Mouse (Mus musculus) adrenal gland, adult (tissue): ENCODE measurements around the gene Lamb2.

Experiments
- DNase-seq, 2 experiments: peaks; one replicate each; pipeline ENCODE4 v3.0.0; 2022 to 2023; ENCODE audit warnings: low spot score in 1 of 2; ENCODE audit not compliant: inconsistent age in 2 of 2

The Lamb2 gene

GRCm38 (mm10) chr9:108490559-108491285 is 11.2 kb downstream of the Lamb2 start, which contains the start of gene Usp19:
Usp19 (plus strand) TSS chr9:108490602.
- DNase-seq = peak; percentile 97 to 98

DNA sequence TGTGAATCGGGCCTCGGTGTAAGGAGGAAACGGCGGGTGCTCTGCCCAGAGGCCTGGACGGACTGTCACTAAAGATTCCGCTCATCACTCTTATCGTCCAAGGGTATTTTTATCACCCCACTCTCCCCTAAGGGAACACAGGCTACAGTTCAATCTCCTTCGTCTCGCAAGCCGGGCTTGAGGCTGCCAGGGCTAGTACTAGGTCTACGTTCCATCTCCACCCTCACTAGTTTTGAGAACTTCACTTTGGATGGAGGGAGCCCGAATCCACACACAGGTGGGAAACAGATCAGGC is 11.7 kb downstream of the Lamb2 start:
- no peak for DNase-seq

DNA sequence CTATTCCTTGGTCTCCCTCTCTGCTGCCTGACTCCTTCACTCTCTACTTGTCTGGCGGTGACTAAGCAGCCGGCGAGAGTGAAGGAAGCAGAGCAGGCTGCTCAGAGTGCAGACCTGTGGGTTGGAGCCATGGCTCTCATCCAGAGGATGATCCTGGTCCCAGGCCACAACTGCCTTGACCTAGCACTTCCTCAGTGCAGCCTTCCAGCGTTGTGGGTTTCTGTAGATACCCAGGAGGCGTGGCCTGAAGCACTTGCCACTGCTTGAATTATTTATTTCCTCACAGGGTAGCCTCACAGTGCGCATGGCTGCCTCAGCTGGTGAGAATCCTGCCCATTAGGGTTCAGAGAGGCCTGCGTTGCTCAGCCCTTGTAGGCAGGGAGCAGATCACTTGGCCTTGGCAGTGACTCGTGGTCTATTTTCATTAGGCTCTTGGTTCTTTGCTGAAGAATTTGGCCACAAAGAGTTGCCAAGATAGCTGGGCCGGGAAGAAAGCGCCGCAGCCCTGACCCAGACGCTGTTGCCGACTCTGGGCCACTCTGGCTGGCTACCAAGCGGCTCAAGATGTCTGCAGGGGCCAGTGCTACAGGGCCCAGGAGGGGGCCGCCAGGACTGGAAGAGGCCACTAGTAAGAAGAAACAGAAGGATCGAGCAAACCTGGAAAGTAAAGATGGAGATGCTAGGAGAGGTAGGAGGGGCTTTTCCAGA is 12.7 kb downstream of the Lamb2 start:
- peak; percentile 93 to 95 for DNase-seq

GRCm38 (mm10) chr9:108493246-108493645 is 13.7 kb downstream of the Lamb2 start:
- no peak for DNase-seq

DNA sequence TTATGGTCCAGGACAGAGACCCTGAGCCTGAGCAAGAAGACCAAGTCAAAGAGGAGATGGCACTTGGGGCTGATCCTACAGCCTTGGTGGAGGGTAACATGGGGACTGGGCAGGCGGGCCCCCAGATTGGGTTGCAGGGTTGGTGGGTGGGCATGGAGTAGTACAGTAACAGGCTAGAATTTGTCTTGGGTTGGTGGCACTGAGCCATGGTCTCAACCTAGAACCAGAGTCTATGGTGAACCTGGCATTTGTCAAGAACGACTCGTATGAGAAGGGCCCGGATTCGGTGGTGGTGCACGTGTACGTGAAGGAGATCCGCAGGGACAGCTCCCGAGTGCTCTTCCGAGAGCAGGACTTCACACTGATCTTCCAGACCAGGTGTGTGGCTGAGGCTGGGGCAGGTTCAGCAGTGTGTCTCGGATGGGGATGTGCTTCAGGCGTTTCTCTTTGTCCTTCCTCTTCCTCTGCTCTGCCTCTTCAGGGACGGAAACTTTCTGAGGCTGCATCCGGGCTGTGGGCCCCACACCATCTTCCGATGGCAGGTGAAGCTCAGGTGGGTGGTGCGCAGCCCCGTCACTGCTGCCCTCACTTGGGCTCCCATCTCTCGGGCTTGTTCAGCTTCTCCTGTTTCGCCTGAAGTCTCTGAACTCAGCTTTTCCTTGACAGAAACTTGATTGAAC is 14.8 kb downstream of the Lamb2 start:
- no peak for DNase-seq

DNA sequence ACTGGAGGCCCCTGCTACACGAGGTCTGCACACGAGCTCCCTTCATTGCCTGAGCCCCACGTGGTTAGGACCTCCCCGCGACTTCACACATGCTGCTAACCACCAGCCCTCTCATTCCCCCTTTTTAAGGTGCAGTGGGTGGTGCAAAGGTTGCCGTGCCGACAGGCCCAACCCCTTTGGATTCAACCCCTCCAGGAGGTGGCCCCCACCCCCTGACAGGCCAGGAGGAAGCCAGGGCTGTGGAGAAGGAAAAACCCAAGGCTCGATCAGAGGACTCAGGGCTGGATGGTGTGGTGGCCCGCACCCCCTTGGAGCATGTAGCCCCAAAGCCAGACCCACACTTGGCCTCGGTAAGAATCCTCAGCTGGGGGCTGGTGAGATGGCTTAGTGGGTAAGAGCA is 15.4 kb downstream of the Lamb2 start:
- DNase-seq = no peak

DNA sequence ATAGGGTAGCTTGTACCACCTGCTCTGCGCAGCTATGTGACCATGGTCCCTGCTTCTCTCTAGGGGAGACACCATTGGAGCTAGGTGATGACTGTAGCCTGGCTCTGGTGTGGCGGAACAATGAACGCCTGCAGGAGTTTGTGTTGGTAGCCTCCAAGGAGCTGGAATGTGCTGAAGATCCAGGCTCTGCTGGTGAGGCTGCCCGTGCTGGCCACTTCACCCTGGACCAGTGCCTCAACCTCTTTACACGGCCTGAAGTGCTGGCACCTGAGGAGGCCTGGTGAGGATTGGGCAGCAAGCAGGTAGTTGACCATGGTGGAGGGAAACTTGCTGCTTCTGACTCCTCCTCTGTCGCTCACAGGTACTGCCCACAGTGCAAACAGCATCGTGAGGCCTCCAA is 19.7 kb downstream of the Lamb2 start:
- DNase-seq = no peak

GRCm38 (mm10) chr9:108499943-108500342 is 20.4 kb downstream of the Lamb2 start:
- DNase-seq = no peak

- DNase-seq = peak in 1 of 2 experiments; percentile 12
These were observed 27.4 kb downstream of the Lamb2 start for GRCm38 (mm10) chr9:108506901-108507300.

DNA sequence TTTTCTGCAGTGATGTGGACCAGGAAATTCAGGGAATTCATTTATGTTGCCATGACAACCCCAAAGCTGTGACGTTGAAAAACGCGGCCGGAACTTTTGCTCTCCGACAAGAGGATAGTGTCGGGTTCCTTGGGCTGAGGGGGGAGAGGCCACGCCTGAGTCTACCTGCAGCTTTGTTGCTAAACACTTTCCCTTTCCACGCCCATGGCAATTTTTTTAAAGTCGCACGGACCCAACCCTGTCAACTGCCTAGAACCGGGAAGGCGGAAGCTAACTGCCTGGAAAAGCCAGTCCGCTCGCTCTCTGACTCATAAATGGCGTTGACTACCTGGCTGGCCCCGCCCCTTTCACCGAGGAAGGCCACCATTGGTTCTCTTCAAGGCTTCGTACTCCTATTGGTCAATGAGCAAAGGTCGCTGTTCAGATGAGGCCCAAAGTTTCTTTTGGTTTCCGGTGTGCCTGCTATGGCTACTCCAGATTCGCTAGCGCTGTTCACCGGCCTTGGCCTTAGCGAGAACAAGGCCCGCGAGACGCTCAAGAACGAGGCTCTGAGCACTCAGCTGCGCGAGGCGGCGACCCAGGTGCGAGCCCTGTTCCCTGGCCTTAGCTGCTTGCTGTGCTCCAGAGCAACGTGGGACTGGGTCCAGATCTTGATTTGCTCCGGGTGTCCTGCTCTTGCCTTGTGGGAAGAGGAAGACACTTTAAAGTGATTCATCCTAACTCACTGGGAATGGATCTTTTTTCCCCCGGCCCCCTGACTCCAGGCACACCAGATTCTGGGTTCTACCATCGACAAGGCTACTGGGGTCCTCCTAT is 28.3 kb downstream of the Lamb2 start, which contains the start of gene Qars:
TSS of gene Qars (plus strand) at position 88 of the 816 bp plus-strand sequence.
- DNase-seq = peak; percentile 96 to 98

DNA sequence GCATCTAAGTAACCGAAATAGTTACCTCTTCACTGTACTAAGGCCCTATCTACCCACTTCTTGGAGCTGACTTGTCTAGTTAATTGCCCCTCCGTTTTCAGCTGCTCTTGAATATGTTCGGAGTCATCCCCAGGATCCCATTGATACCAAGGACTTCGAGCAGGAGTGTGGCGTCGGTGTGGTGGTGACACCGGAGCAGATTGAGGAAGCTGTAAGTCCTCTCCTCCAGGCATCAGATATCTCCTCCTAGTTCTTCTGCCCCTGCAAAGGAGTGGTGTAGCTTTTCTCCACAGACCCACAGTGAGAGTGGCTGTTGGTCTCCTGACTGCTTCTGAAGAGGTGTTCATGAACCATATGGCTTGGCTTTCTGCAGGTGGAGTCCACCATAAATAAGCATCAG is 29.2 kb downstream of the Lamb2 start:
- peak in 1 of 2 experiments; percentile 15 for DNase-seq

GRCm38 (mm10) chr9:108516380-108517251 is 37.1 kb downstream of the Lamb2 start, which contains the start of gene Qrich1:
Qrich1 (plus strand) TSS chr9:108516806.
- peak; percentile 96 to 99 for DNase-seq

DNA sequence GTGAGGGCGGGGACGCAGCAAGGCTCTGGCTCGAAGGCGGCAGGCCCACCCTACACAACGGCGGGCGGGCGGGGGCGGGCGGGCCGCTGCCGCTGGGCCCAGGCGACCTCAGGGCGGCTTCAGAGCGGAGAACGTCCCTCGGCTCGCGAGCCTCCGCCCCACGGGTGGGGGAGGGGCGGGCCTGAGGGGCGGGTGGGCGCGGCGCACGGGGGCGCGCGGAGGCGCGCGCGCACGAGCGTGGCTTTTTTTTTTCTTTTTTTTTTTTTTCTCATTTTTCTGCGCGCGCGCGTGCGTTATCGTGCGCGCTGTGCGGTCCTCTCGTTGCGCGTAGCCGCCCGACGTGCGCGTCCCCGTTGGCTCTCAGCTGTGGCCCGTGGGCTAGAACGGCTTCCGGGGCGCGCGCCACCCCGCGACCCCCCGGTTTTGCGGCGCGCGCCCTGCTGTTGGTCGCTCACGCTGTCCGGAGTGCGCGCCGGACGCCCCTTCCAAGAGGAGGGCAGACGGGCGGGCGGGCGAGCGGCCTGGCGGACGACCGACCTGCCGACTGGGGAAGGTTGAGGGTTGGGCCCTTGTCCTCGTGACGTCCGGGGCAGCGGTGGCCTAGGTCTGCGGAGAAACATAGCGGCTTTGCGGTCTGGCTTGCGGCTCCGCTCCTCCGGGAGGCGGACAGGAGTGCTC is 37.9 kb downstream of the Lamb2 start:
- peak; percentile 88 to 94 for DNase-seq

GRCm38 (mm10) chr9:108517931-108518332 is 38.4 kb downstream of the Lamb2 start:
- no peak for DNase-seq

- peak in 1 of 2 experiments; percentile 42 for DNase-seq
These were observed 42.1 kb downstream of the Lamb2 start for GRCm38 (mm10) chr9:108521604-108522003.

- no peak for DNase-seq
These were observed 43.8 kb downstream of the Lamb2 start for GRCm38 (mm10) chr9:108523341-108523740.

DNA sequence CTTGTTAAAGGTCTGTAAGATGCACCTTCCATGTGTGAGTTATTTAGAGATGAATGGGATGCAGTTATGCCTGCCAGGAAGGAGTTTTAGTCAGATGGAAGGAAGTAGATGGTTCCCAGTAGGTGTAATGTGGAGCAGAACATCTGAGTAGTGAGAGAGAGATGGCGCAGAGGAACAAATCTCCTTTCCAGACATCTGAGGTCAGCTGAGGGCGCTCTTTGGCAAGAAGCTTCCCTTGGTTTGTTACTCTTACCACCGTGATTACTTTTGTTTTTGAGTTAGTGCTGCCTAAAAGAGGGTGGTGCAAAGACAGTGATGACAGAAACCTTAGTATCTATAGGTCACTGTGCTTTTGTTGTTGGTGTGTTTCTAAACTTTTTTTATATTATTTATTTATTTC is 45.9 kb downstream of the Lamb2 start:
- DNase-seq = no peak

DNA sequence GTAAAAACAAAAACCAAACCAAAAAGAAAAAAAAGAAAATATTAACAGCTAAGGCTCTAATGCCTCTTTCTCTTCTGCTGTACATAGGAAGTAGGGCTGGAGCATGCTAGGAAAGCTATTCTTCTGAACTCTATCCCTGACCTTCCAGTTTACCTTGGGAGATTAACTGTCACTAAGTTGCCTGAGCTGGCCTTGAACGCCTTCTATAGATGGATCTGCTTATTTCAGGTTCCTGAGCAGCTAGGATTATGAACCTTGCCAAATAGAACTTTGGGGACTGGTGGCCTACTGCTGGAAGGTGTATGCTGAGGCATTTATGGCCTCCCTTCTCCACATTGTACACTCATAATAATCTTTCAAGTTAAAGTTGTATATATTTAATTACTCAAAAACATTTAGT is 51.4 kb downstream of the Lamb2 start:
- peak in 1 of 2 experiments; percentile 51 for DNase-seq

GRCm38 (mm10) chr9:108531496-108531895 is 52.0 kb downstream of the Lamb2 start:
- no peak for DNase-seq
